Mouse (Mus musculus): Measurements from ENCODE around the gene Rps6kb2.
A peak's percentile ranks its signal among the peaks of the same experiment; 100 is the strongest.

The Rps6kb2 gene

DNA sequence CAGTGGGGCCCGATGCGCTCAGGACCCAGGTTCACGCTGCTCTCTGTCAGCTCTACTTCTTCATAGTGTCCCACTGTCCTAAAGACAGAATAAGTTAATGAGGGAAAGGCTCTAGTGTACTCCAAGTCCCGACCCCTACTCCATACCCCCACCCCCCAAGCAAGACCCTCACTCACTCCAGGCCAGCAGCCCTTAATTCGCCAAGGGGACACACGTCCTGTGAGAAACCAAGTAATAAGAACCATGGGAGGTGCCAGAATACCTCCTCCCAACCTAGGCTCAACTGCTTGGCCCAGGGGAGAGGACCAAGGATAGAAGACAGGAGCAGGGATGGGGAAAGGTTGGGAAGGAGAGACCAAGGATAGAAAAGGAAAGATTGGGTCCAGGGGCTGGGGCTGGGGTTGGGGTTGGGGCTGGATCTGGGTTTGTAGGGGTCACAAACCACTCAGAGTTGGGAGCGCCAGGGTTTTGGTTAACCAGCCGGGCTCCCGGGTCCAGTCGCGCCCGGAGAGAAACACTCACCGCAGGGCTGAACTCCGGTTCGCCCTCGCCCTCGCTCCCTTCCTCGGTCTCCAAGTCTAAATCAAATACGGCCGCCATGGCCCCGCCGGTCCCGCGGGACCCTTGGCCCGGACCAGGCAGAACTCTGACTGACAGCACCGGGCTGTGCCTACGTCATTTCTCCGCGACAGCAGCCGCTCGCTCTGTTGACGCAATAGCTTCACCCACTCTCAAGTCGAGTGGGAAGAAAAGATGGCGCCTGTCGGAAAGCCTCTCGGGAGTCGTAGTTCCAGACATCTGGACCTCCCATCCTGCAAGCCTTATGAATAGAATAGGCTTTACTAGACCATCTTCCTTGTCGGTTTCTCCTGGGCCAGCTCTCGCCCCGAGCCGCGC lies at the start of gene Rps6kb2:
Rps6kb2 (minus strand) TSS at position 709 of the 897 bp plus-strand sequence.
- DNase-seq (ENCODE audit: extremely low spot score, low spot score): peak; percentile 95

DNA sequence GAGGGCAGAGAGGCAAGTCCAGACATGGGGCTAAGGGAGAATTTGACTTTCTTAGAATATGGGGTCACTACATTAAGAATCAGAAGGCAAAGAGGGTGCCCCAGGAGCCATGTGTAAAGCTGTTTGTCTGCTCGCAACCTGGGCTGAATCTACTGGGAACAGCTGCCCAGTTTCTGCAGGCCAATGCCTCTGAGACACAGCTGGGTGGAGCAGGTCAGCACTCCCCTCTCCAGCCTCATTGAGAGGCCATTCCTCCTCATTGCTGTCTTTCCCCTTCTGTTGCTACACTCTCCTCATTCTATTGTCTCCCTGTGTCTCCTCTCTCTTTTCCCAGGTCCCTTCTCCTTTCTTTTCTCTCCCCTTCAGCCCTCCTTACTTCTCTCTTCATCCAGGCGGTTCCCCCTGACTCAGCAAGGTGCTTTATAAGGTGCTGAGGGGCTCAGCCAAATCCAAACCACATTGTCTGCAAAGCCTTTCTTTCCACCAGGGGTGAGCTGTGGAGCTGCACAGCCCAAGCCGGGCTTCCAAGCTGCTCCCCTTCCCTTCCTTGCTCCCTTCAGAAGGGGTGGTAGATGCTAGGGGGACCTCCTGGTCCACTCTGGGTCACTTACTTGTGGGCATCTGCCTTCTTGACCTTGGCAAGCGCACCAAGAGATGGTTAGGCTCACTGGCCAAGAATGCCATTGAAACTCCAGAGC lies 48.9 kb upstream of the Rps6kb2 start:
- DNase-seq (ENCODE audit: extremely low spot score, low spot score): no peak

DNA sequence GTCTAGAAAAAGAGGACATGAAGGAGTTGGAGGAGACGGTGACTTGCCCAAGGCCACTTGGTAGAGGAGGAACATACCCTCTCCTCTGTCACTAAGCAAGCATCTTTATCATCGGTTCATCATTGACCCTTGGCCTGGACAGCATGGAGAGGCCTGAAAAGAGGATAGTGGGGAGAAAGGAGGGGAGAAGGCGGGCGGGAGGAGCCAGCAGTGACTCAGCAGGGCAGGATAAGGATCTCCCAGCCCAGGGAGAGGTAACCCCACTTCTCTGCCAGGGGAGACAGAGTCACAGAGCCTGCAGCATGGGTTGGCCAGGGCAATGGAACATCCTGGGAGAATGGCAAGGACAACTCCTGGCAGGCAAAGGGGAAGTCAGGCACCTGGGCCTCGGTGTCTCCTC lies 45.4 kb upstream of the Rps6kb2 start:
- DNase-seq (ENCODE audit: extremely low spot score, low spot score): no peak

GRCm38 (mm10) chr19:4206971-4207370 lies 43.8 kb upstream of the Rps6kb2 start:
- peak; percentile 73 for DNase-seq (ENCODE audit: extremely low spot score, low spot score)

GRCm38 (mm10) chr19:4204889-4205288 lies 41.7 kb upstream of the Rps6kb2 start:
- no peak for DNase-seq (ENCODE audit: extremely low spot score, low spot score)

- DNase-seq (ENCODE audit: extremely low spot score, low spot score): no peak
Measured at GRCm38 (mm10) chr19:4203604-4204326, 40.6 kb upstream of the Rps6kb2 start.

- DNase-seq (ENCODE audit: extremely low spot score, low spot score): no peak
Measured at GRCm38 (mm10) chr19:4203148-4203547, 40.0 kb upstream of the Rps6kb2 start.

DNA sequence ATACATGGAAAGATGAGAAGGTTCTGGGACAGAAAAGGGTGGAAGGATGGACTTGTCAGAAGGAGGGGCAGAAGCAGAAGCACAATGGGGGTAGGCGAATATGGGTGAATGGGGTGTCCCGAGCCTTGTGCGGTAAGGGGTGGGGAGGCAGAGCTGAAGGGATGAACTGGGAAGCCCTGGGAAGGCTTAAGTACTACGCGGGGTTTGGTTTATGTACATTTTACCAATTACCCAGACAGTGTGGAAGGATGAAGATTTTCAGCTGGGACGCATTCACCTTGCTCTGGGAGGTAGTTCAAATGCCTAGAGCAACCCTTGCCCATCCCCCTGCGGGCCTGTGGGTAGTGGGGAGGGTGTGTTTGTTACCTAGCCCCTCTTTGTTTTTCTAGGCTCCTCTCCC lies 39.0 kb upstream of the Rps6kb2 start:
- no peak for DNase-seq (ENCODE audit: extremely low spot score, low spot score)

- DNase-seq (ENCODE audit: extremely low spot score, low spot score): peak; percentile 98
Measured at GRCm38 (mm10) chr19:4201291-4201909, 38.2 kb upstream of the Rps6kb2 start, which contains the start of gene Rad9a. Gene Rad9a, minus strand, starts transcription at chr19:4201662.

GRCm38 (mm10) chr19:4197180-4197579 lies 34.0 kb upstream of the Rps6kb2 start:
- no peak for DNase-seq (ENCODE audit: extremely low spot score, low spot score)

DNA sequence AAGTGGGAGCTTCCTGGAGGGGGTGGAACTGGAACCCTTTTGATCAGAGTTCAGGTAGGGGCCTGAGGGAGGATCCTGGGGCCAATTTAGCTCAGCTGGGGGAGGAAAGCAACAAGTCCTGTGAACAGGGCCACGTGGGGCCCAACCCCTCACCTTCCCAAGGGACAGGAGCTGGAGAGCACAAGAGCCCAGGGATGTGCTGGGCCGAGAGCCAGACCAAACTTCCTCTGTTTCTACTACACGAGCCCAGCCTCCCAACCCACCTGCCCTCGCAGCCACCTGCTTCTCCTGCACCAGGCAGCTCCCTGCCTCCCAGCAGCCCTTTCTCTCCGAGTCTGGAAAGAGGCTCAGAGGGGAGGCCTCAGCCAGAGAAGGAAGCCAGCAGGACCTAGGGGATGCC lies 33.4 kb upstream of the Rps6kb2 start:
- DNase-seq (ENCODE audit: extremely low spot score, low spot score): no peak

- DNase-seq (ENCODE audit: extremely low spot score, low spot score): no peak
Measured at GRCm38 (mm10) chr19:4196048-4196447, 32.9 kb upstream of the Rps6kb2 start.

DNA sequence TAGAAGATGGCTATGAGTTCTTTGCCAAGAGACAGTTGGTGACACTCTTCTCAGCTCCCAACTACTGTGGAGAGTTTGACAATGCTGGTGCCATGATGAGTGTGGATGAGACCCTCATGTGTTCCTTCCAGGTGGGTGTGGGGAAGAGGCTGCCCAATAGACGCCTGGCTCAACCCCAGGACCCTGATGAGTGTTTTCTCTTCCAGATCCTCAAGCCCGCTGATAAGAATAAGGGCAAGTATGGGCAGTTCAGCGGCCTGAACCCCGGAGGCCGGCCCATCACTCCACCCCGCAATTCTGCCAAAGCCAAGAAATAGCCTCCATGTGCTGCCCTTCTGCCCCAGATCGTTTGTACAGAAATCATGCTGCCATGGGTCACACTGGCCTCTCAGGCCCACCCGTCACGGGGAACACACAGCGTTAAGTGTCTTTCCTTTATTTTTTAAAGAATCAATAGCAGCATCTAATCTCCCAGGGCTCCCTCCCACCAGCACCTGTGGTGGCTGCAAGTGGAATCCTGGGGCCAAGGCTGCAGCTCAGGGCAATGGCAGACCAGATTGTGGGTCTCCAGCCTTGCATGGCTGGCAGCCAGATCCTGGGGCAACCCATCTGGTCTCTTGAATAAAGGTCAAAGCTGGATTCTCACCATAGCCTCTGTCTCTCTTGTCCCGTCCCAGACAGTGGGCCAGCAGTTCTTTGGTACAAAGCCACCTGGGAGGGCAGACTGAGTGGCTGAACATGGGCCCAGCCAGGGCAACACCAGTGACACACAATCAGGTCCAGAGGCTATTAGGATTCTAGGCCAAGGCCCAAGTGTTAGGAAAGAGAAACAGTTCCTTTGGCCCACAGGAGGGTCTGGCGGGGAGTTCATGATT lies 31.9 kb upstream of the Rps6kb2 start:
- no peak for DNase-seq (ENCODE audit: extremely low spot score, low spot score)

DNA sequence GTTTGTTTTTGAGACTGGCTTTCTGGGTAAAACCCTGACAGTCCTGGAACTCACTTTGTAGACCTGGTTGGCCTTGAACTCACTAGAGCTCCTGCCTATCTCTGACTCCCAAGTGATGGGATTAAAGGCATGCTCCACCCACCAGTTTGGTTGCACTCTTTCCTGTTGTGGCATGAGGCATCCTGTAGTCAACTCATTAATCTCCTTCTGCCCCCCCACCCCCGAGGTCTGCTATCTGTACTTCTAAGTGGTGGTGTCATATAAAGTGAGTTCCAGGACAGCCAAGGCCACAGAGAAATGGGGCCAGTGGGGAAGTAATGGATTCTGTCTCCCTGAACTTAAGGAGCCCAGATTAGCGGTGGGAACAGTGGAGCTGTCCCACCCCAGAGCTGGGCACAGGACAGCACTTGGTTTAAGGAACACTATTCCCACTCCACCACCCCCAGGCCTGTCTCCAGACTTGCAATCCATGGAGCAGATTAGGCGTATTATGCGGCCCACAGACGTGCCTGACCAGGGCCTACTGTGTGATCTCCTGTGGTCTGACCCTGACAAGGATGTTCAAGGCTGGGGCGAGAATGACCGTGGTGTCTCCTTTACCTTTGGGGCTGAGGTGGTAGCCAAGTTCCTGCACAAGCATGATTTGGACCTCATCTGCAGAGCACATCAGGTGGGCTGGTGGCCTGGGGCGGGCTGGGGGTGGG lies 31.0 kb upstream of the Rps6kb2 start:
- DNase-seq (ENCODE audit: extremely low spot score, low spot score): no peak

- no peak for DNase-seq (ENCODE audit: extremely low spot score, low spot score)
Measured at GRCm38 (mm10) chr19:4193129-4193528, 30.0 kb upstream of the Rps6kb2 start.

- no peak for DNase-seq (ENCODE audit: extremely low spot score, low spot score)
Measured at GRCm38 (mm10) chr19:4192251-4192985, 29.3 kb upstream of the Rps6kb2 start.

- DNase-seq (ENCODE audit: extremely low spot score, low spot score): peak; percentile 98
Measured at GRCm38 (mm10) chr19:4191528-4192250, 28.5 kb upstream of the Rps6kb2 start, which contains the start of gene Ppp1ca. Gene Ppp1ca, plus strand, starts transcription at chr19:4192065.

DNA sequence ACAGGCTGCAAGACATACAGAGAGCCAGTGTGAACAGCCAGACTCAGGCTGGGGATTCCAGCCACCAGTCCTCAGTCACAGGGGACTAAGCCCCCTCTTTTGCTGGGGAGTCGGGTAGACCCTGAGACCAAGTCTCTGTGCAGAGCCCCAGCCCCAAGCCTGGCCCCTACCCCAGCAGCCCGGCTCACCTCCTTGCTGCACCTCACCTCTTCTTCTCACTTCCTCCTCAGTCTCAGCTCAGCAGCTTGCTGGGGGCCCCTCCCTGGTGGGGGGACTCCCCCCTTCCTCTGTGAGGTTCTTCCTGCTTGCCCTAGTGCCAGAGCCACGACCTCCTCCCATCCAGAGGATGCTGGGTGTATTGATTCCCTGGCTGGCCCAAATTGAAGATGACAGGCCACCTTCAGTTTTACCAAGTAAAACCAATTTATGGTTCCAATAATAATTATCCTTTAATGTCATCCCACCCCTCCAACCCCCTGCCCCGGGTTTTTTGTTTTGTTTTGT lies 27.7 kb upstream of the Rps6kb2 start, which contains the start of gene Tbc1d10c:
Tbc1d10c (minus strand) TSS at position 454 of the 504 bp plus-strand sequence.
- no peak for DNase-seq (ENCODE audit: extremely low spot score, low spot score)

Data from neural tube, embryonic 10.5 days (tissue).